Mouse (Mus musculus) midbrain, embryonic 15.5 days (tissue): ENCODE measurements around the gene Git1. TPM values are rescaled to one million over a fixed set of nuclear protein-coding genes. Genes with fewer than 3 reads are reported as not detected.
"Not testable (repeated sequence)": the region's sequence is repeated elsewhere in the genome, so short reads cannot be mapped to it uniquely, and the experiment has no call there.

Experiments used
- ATAC-seq: fragments of 200-750 bp; cut with Nextera tagmentation; replicated peaks from 2 replicates; pipeline ENCODE4 v1.8.0; 2017; ENCODE audit warnings: moderate TSS enrichment
- H3K27ac ChIP-seq: fragments of 300-500 bp; sonication (generic); 2 replicates; pipeline ENCODE4 v1.5.1; 2015; ENCODE audit warnings: mild to moderate bottlenecking, inconsistent platforms
- H3K27me3 ChIP-seq: fragments of 300-500 bp; sonication (generic); replicated peaks from 2 replicates; pipeline ENCODE4 v1.6.1; 2015; ENCODE audit warnings: inconsistent platforms
- H3K36me3 ChIP-seq: fragments of 300-500 bp; sonication (generic); replicated peaks from 2 replicates; pipeline ENCODE4 v1.6.1; 2015; ENCODE audit warnings: inconsistent platforms
- H3K4me1 ChIP-seq: fragments of 300-500 bp; sonication (generic); 2 replicates; pipeline ENCODE4 v1.6.1; 2015; ENCODE audit warnings: inconsistent platforms
- H3K4me2 ChIP-seq: fragments of 300-500 bp; sonication (generic); 2 replicates; pipeline ENCODE4 v1.6.1; 2015; ENCODE audit warnings: inconsistent platforms, mild to moderate bottlenecking, moderate library complexity
- H3K4me3 ChIP-seq: fragments of 300-500 bp; sonication (generic); 2 replicates; pipeline ENCODE4 v1.5.1; 2015; ENCODE audit warnings: mild to moderate bottlenecking, inconsistent platforms
- H3K9ac ChIP-seq: fragments of 300-500 bp; sonication (generic); 2 replicates; pipeline ENCODE4 v1.6.1; 2015; ENCODE audit warnings: mild to moderate bottlenecking, inconsistent platforms
- H3K9me3 ChIP-seq: fragments of 300-500 bp; sonication (generic); 2 replicates; pipeline ENCODE4 v1.6.1; 2016; ENCODE audit warnings: inconsistent platforms
- WGBS: fragments of 180-500 bp; shearing (Covaris S2); methylation state at CpG from one replicate; pipeline ENCODE4 v1.1.7; 2015; ENCODE audit warnings: mixed read lengths; 5-methylcytosine and 5-hydroxymethylcytosine counted together
- polyA plus RNA-seq: library from polyadenylated mRNA; unstranded; fragments of >200 nt; fragmentation: Nextera tagmentation; extraction: Ambion mirVana; gene quantifications from 2 replicates; pipeline ENCODE4 v1.2.1, GENCODE M21; 2015

Gene Git1
- polyA plus RNA-seq, 1 experiment from 2014 or later, result 19.0 TPM

- no peak for ATAC-seq
- H3K36me3 ChIP-seq, result no peaks in the 10 kb centered on the region
- no peak overlapping the region for H3K4me2 ChIP-seq
- H3K9me3 ChIP-seq, result no peaks in the 10 kb centered on the region
- H3K4me1 ChIP-seq, result peaks cover 42% of the 10 kb centered on the region
- peaks cover 18% of the 10 kb centered on the region for H3K27me3 ChIP-seq
- H3K4me3 ChIP-seq, result no peak overlapping the region
- H3K9ac ChIP-seq, result no peak overlapping the region
- no peak overlapping the region for H3K27ac ChIP-seq
- WGBS, result 55% methylated on average over 5 of the region's 5 CpGs
These were observed 23.4 kb downstream of the Git1 start for GRCm38 (mm10) chr11:77516553-77517425.

- no peak for ATAC-seq
- WGBS, result 81% methylated on average over 27 of the region's 27 CpGs
These were observed 24.9 kb downstream of the Git1 start for GRCm38 (mm10) chr11:77518051-77518798.

GRCm38 (mm10) chr11:77519043-77519442 lies 25.7 kb downstream of the Git1 start, which contains the start of gene Gm10392:
Gene Gm10392, minus strand, starts transcription at chr11:77519198.
- peaks cover 30% of the 10 kb centered on the region for H3K4me1 ChIP-seq
- H3K4me2 ChIP-seq, result no peak within 1 kb of the TSS
- 80% methylated on average over 5 of the region's 5 CpGs for WGBS
- H3K27ac ChIP-seq, result no peak within 1 kb of the TSS
- H3K9me3 ChIP-seq, result no peaks in the 10 kb centered on the region
- H3K9ac ChIP-seq, result no peak within 1 kb of the TSS
- H3K4me3 ChIP-seq, result no peak within 1 kb of the TSS
- H3K27me3 ChIP-seq, result peaks cover 18% of the 10 kb centered on the region
- H3K36me3 ChIP-seq, result no peaks in the 10 kb centered on the region
- ATAC-seq, result no peak

More at GRCm38 (mm10) chr11:77518051-77518798, 24.9 kb downstream of the Git1 start:
- no peaks in the 10 kb centered on the region for H3K9me3 ChIP-seq
- H3K9ac ChIP-seq, result no peak overlapping the region
- H3K4me3 ChIP-seq, result no peak overlapping the region
- H3K27me3 ChIP-seq, result peaks cover 18% of the 10 kb centered on the region
- no peak overlapping the region for H3K4me2 ChIP-seq
- H3K27ac ChIP-seq, result no peak overlapping the region
- no peaks in the 10 kb centered on the region for H3K36me3 ChIP-seq
- peaks cover 37% of the 10 kb centered on the region for H3K4me1 ChIP-seq

DNA sequence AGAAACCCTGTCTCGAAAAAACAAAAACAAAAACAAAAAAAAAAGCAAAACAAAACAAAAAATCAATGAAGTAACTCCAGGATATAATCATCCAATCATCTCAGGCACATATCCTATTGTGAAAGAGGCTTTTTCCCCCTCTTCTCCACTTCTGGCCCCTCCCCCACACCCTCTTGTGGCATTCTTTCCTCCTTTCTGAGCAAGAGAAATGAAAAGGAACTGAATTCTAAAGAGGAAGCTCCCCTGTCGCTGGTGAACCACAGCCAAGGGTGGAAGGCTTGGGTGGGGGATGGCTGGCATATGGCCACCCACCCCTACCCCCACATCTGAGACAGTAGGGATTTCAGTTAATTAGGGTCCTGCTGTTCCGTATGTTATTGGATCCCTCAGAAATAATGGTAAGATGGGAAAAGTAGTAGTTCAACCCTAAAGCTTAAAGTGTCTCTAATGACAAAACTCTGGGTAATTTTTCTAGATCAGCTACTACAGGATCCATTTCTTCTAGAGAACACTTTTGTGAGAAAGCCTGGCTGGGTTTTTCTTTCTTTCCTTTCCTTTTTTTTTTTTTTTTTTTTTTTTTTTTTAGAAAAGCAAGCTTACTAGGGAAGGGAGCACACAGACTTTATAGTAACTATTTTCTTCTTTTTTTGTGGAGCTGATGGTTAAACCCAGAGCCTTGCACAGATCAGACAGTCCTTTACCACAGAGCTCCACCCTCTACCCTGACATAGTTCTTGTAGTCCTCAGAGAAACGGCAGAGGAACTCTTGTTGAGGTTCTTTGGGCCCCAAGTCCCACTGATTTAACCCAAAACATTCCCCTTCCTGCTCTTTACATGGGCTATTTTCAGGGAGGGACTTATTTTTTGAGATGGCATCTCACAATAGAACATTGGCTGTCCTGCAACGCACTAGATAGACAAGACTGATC lies 27.5 kb downstream of the Git1 start:
- no peak for ATAC-seq
- WGBS, result 46% methylated on average over 5 of the region's 5 CpGs
- Histone ChIP-seq H3K4me1 (peaks cover 12% of the 10 kb centered on the region), H3K9me3 (no peaks in the 10 kb centered on the region), H3K27ac (no peak overlapping the region), H3K27me3 (peaks cover 9% of the 10 kb centered on the region), H3K4me3 (no peak overlapping the region), H3K36me3 (no peaks in the 10 kb centered on the region), H3K9ac (no peak overlapping the region), H3K4me2 (no peak overlapping the region)

- no peak for ATAC-seq
- Histone ChIP-seq H3K36me3 (no peaks in the 10 kb centered on the region), H3K4me1 (no peaks in the 10 kb centered on the region), H3K4me3 (no peak overlapping the region), H3K9me3 (no peaks in the 10 kb centered on the region), H3K9ac (no peak overlapping the region), H3K4me2 (no peak overlapping the region), H3K27me3 (no peaks in the 10 kb centered on the region), H3K27ac (no peak overlapping the region)
- WGBS, result 72% methylated on average over 3 of the region's 3 CpGs
These were observed 32.6 kb downstream of the Git1 start for GRCm38 (mm10) chr11:77525804-77526486.

DNA sequence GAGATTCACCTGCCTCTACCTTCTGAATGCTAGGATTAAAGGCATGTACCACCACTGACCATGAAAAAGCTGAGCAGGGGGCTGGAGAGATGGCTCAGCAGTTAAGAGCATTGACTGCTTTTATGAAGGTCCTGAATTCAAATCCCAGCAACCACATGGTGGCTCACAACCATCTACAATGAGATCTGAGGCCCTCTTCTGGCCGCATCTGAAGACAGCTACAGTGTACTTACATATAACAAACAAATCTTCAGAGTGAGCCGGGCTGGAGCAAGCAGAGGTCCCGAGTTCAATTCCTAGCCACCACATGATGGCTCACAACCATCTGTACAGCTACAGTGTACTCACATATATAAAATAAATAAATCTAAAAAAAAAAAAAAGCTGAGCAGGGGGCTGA lies 35.1 kb downstream of the Git1 start:
- H3K4me1 ChIP-seq, H3K4me3 ChIP-seq, H3K36me3 ChIP-seq, H3K27ac ChIP-seq, H3K9ac ChIP-seq, H3K27me3 ChIP-seq, H3K4me2 ChIP-seq, H3K9me3 ChIP-seq, ATAC-seq: not testable (repeated sequence)
- WGBS, result 87% methylated on average over 3 of the region's 3 CpGs

DNA sequence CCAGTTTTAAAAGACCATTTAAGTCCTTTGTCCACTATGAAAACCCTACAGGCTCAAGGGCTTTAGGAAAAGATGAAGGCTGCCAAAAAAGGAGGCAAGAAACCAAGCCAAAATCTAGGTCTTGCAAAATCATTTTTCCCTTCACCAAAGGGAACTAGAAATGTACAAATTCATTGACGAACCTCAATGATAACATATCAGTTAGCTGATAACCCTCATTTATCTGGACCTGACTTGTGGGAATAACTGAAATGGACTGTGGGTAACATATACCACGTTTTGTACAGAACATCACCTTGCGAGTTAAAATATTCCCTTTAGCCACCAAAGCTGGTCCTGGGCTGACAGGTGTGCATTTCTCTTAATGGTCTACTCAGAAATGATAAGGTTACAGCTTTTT lies 36.3 kb downstream of the Git1 start:
- Histone ChIP-seq H3K9me3 (no peaks in the 10 kb centered on the region), H3K27me3 (no peaks in the 10 kb centered on the region), H3K4me2 (no peak overlapping the region), H3K36me3 (no peaks in the 10 kb centered on the region), H3K9ac (no peak overlapping the region), H3K27ac (no peak overlapping the region), H3K4me3 (no peak overlapping the region), H3K4me1 (no peaks in the 10 kb centered on the region)
- WGBS, result 88% methylated on average over 3 of the region's 3 CpGs
- ATAC-seq, result no peak

GRCm38 (mm10) chr11:77530862-77531261 lies 37.5 kb downstream of the Git1 start:
- H3K9me3 ChIP-seq, result no peaks in the 10 kb centered on the region
- no peak overlapping the region for H3K4me2 ChIP-seq
- H3K4me1 ChIP-seq, result no peaks in the 10 kb centered on the region
- no peaks in the 10 kb centered on the region for H3K27me3 ChIP-seq
- no peak for ATAC-seq
- H3K9ac ChIP-seq, result no peak overlapping the region
- 94% methylated on average over 2 of the region's 2 CpGs for WGBS
- H3K27ac ChIP-seq, result no peak overlapping the region
- no peaks in the 10 kb centered on the region; the same call in 1 of the 2 replicates for H3K36me3 ChIP-seq
- no peak overlapping the region for H3K4me3 ChIP-seq

- no peak overlapping the region for H3K27ac ChIP-seq
- H3K36me3 ChIP-seq, result peaks cover 6% of the 10 kb centered on the region; the same call in 1 of the 2 replicates
- H3K27me3 ChIP-seq, result no peaks in the 10 kb centered on the region
- WGBS, result 91% methylated on average over 4 of the region's 4 CpGs
- no peak overlapping the region for H3K4me3 ChIP-seq
- no peak for ATAC-seq
- H3K9me3 ChIP-seq, result no peaks in the 10 kb centered on the region
- H3K4me1 ChIP-seq, result no peaks in the 10 kb centered on the region
- H3K4me2 ChIP-seq, result no peak overlapping the region
- H3K9ac ChIP-seq, result no peak overlapping the region
These were observed 39.0 kb downstream of the Git1 start for GRCm38 (mm10) chr11:77532202-77532846.

GRCm38 (mm10) chr11:77545261-77545660 lies 51.9 kb downstream of the Git1 start:
- peaks cover 51% of the 10 kb centered on the region for H3K36me3 ChIP-seq
- H3K27me3 ChIP-seq, result no peaks in the 10 kb centered on the region
- no peak for ATAC-seq
- H3K4me1 ChIP-seq, result no peaks in the 10 kb centered on the region
- H3K9ac ChIP-seq, result no peak overlapping the region
- H3K4me3 ChIP-seq, result no peak overlapping the region
- H3K4me2 ChIP-seq, result no peak overlapping the region
- WGBS, result 94% methylated on average over 7 of the region's 7 CpGs
- H3K9me3 ChIP-seq, result no peaks in the 10 kb centered on the region
- no peak overlapping the region for H3K27ac ChIP-seq
